Comparison of ENCODE assay signal across 8 mouse cellular contexts in the genomic region with DNA sequence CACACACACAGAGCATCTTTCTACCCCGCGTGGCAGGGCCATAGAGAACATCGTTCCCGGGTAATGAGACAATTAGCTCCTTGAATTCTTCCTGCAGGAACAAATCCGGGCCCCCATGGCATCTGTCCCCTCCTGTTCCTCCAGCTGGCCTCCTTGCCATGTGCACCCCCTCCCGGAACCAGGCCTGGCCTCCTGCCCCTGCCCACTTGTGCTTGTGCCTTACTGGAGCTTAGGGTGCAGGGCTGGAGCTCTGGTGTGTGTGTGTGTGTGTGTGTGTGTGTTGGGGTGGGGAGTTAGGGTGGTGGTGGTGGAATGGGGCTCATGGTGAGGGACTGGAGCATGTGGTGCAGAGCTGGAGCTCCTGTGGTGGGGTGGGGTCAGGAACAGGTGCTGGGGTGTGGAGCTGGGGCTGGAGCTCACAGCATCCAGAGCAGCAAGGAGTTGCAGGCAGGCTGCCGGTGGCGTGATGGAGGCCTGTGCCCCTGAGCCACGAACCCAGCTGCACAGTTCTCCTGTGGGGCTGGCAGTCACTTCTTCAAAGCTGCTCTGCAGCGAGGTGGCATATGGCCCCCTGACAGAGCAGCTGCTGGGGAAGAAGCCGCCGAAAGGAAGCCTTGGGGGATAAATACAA. TPM values are rescaled to one million over a fixed set of nuclear protein-coding genes. Genes with fewer than 3 reads are reported as not detected.
A peak's percentile ranks its signal among the peaks of the same experiment; 100 is the strongest.
DNase-seq lines count a peak whose midpoint lies in the region; ATAC-seq and TF ChIP-seq lines count a peak whose summit lies in the region.

No protein-coding gene starts in this region.

- no peak for TF ChIP-seq CTCF in left cerebral cortex, adult 2 months (IDR thresholded peaks at IDR 0.05)
- TF ChIP-seq CTCF in gastrocnemius, adult 2 months (IDR thresholded peaks at IDR 0.05) = no peak

- H3K27ac ChIP-seq in left cerebral cortex, adult 2 months = no peak overlapping the region
- peak overlapping the region; percentile 85 for H3K27ac ChIP-seq in forebrain, embryonic 13.5 days
- H3K27ac ChIP-seq in gastrocnemius, adult 2 months = no peak overlapping the region

- H3K27me3 ChIP-seq in forebrain, embryonic 13.5 days = no peaks in the 10 kb centered on the region

- no peak overlapping the region for H3K4me2 ChIP-seq in forebrain, embryonic 13.5 days

- no peaks in the 10 kb centered on the region for H3K9me3 ChIP-seq in forebrain, embryonic 13.5 days (replicated peaks)

- peaks cover 16% of the 10 kb centered on the region for H3K4me1 ChIP-seq in forebrain, embryonic 13.5 days

- WGBS in forebrain, embryonic 13.5 days = 34% methylated on average over 12 of the region's 12 CpGs

- H3K9ac ChIP-seq in forebrain, embryonic 13.5 days = peak overlapping the region; percentile 18; the same call in 1 of the 2 replicates

- no peaks in the 10 kb centered on the region for H3K36me3 ChIP-seq in forebrain, embryonic 13.5 days (ENCODE audit: poor library complexity, severe bottlenecking)

- peak; percentile 13 for DNase-seq in left cerebral cortex, adult 2 months (ENCODE audit: extremely low spot score in 1 of 2, low spot score in 2 of 2)
- DNase-seq in left cerebral cortex, adult 11 months (ENCODE audit: low spot score) = no peak
- peak; percentile 11 to 30 for DNase-seq in left cerebral cortex, postnatal 25 days (ENCODE audit: low spot score in 2 of 2)
- peak; percentile 26 for DNase-seq in right cerebral cortex, postnatal 25 days
- no peak for DNase-seq in gastrocnemius, adult 2 months
- DNase-seq in kidney, adult 9 months = no peak

- intact Hi-C loops in left cerebral cortex, adult 2 months (cut with DNase I) = no loop called here
- intact Hi-C loops in left cerebral cortex, postnatal 25 days (cut with DNase I) = no loop called here
- intact Hi-C loops in gastrocnemius, adult 2 months (cut with DNase I) = loop anchor here (10.0 kb wide), 1 partner anchor 676 kb away; no protein-coding TSS in a partner anchor

- peak; percentile 79 for ATAC-seq in forebrain, embryonic 13.5 days
- no peak for ATAC-seq in megakaryocyte-erythroid progenitor cell, adult 5-6 weeks (replicated peaks; ENCODE audit: low FRiP score, low TSS enrichment, poor library complexity, severe bottlenecking)

- no peak overlapping the region for H3K4me3 ChIP-seq in left cerebral cortex, adult 2 months
- no peak overlapping the region for H3K4me3 ChIP-seq in forebrain, embryonic 13.5 days
- H3K4me3 ChIP-seq in gastrocnemius, adult 2 months = no peak overlapping the region

RNA-seq across cellular contexts. Expression of gene Sec61b, which starts 44.2 kb away (rescaled TPM):
- total RNA-seq in left cerebral cortex, adult 2 months (2021) = 10 to 100 TPM; 37.8 to 45.7 TPM
- polyA plus RNA-seq in forebrain, embryonic 13.5 days (2015; fragmentation: Nextera tagmentation; extraction: Ambion mirVana) = 304 and 357 TPM in 2 replicates
- 10 to 100 TPM; 48.8 to 50.0 TPM for total RNA-seq in left cerebral cortex, postnatal 25 days (2021)
- total RNA-seq in gastrocnemius, adult 2 months (2021) = 10 to 100 TPM; 37.4 to 43.7 TPM
- 209 and 292 TPM in 2 replicates for total RNA-seq in megakaryocyte-erythroid progenitor cell, adult 5-6 weeks (2014; fragmentation: Nextera tagmentation)
- total RNA-seq in megakaryocyte-erythroid progenitor cell, adult 5-6 weeks (2017) = 189 and 247 TPM in 2 replicates

RNA-seq across cellular contexts. Expression of gene Alg2, which starts 44.5 kb away (rescaled TPM):
- total RNA-seq in left cerebral cortex, adult 2 months (2021) = 100 to 1,000 TPM; 114 to 117 TPM
- 153 and 167 TPM in 2 replicates for polyA plus RNA-seq in forebrain, embryonic 13.5 days (2015; fragmentation: Nextera tagmentation; extraction: Ambion mirVana)
- total RNA-seq in left cerebral cortex, postnatal 25 days (2021) = 100 to 1,000 TPM; 124 to 126 TPM
- 10 to 100 TPM; 11.2 to 11.4 TPM for total RNA-seq in gastrocnemius, adult 2 months (2021)
- total RNA-seq in megakaryocyte-erythroid progenitor cell, adult 5-6 weeks (2014; fragmentation: Nextera tagmentation) = 28.0 and 28.5 TPM in 2 replicates
- total RNA-seq in megakaryocyte-erythroid progenitor cell, adult 5-6 weeks (2017) = 15.6 and 18.3 TPM in 2 replicates

Comparison
In these comparisons a context has a peak if more than half of its experiments do, and no peak if none do; other contexts are left out.
1. DNase-seq: peak in left cerebral cortex, adult 2 months (2 of 2), left cerebral cortex, postnatal 25 days (2 of 2) and right cerebral cortex, postnatal 25 days (single experiment); none in left cerebral cortex, adult 11 months (single experiment), gastrocnemius, adult 2 months (single experiment) and kidney, adult 9 months (single experiment).